In the genomic region with DNA sequence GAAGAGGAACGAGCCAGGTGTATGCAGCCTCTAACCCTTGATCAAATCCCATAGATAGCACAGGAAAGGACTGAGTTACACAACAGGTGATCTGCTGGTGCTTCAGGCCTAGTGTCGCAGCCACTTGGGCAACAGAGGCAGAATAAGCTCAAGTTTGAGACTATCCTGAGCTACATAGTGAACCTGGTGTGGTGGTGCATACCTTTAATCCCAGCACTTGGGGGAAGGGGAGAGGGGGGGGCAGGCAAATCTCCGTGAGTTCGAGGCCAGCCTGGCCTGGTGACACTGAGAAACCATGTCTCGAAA, we compare ENCODE assay signal across 17 mouse cellular contexts. TPM values are rescaled to one million over a fixed set of nuclear protein-coding genes. Genes with fewer than 3 reads are reported as not detected.
DNase-seq lines count a peak whose midpoint lies in the region; ATAC-seq lines count a peak whose summit lies in the region.
"Had no signal": no experiment of that assay in that cellular context is flagged by ENCODE, and none has a peak within 500 bp of the region (broad histone marks: within the 10 kb centered on the region; RNA-seq: fewer than 3 reads in every experiment).

No protein-coding gene starts in this region.

- peaks cover 64% of the 10 kb centered on the region for H3K4me1 ChIP-seq in heart, embryonic 13.5 days
- peaks cover 28% of the 10 kb centered on the region for H3K4me1 ChIP-seq in lung, embryonic 15.5 days
- H3K4me1 ChIP-seq in liver, embryonic 15.5 days (replicated peaks): peaks cover 93% of the 10 kb centered on the region

- H3K4me3 ChIP-seq in heart, embryonic 13.5 days: 0 out of 2 replicates have a peak overlapping the region, but pooled peaks have one; percentile 11
- no peak overlapping the region for H3K4me3 ChIP-seq in lung, embryonic 15.5 days
- H3K4me3 ChIP-seq in liver, embryonic 15.5 days (replicated peaks): peak overlapping the region; percentile 25; the same call in 1 of the 2 replicates
- H3K4me3 ChIP-seq: hindbrain, embryonic 13.5 days; neural tube, embryonic 15.5 days had no signal

- peak overlapping the region; percentile 62 for H3K4me2 ChIP-seq in heart, embryonic 13.5 days
- H3K4me2 ChIP-seq in lung, embryonic 15.5 days: 0 out of 2 replicates have a peak overlapping the region, but pooled peaks have one; percentile 3
- peak overlapping the region; percentile 84 for H3K4me2 ChIP-seq in liver, embryonic 15.5 days
- H3K4me2 ChIP-seq: hindbrain, embryonic 13.5 days; neural tube, embryonic 15.5 days had no signal

- no peak for ATAC-seq in heart, embryonic 13.5 days (ENCODE audit: extremely low read depth, insufficient number of reproducible peaks, low FRiP score, low TSS enrichment)
- ATAC-seq in lung, embryonic 15.5 days (ENCODE audit: borderline replicate concordance, extremely low read depth, low FRiP score, low TSS enrichment): no peak
- ATAC-seq in erythroblast, adult 5-6 weeks (replicated peaks; ENCODE audit: low FRiP score, poor library complexity, severe bottlenecking): peak; percentile 37
- ATAC-seq in liver, embryonic 15.5 days (ENCODE audit: insufficient read depth): peak; percentile 72
- ATAC-seq in inflammation-experienced regulatory T-cells, adult 6 months: no peak
- ATAC-seq: forebrain, embryonic 16.5 days had no signal

- H3K9me3 ChIP-seq in heart, embryonic 13.5 days: no peaks in the 10 kb centered on the region
- H3K9me3 ChIP-seq in lung, embryonic 15.5 days: no peaks in the 10 kb centered on the region
- no peaks in the 10 kb centered on the region for H3K9me3 ChIP-seq in liver, embryonic 15.5 days (replicated peaks)
- H3K9me3 ChIP-seq: hindbrain, embryonic 13.5 days; neural tube, embryonic 15.5 days had no signal

- WGBS in heart, embryonic 13.5 days: 57% methylated on average over 5 of the region's 5 CpGs
- WGBS in lung, embryonic 15.5 days: 76% methylated on average over 5 of the region's 5 CpGs
- 38% methylated on average over 5 of the region's 5 CpGs for WGBS in liver, embryonic 15.5 days (ENCODE audit: insufficient replicate concordance)

- H3K9ac ChIP-seq in heart, embryonic 13.5 days: peak overlapping the region; percentile 74
- H3K9ac ChIP-seq in lung, embryonic 15.5 days: no peak overlapping the region
- H3K9ac ChIP-seq in liver, embryonic 15.5 days: peak overlapping the region; percentile 44
- H3K9ac ChIP-seq: hindbrain, embryonic 13.5 days; neural tube, embryonic 15.5 days had no signal

- DNase-seq in heart, postnatal 14 days: no peak
- no peak for DNase-seq in lung, adult 18-20 months
- DNase-seq in cerebellum, postnatal 4 days (ENCODE audit: low spot score in 2 of 2): no peak
- DNase-seq: adrenal gland, postnatal 36 days; cerebellum, postnatal 14 days; gastrocnemius, postnatal 10 days; kidney, adult 9 months; retina, postnatal 1 day; thymus, adult 18-20 months had no signal

- H3K27ac ChIP-seq in heart, embryonic 13.5 days (replicated peaks): peak overlapping the region; percentile 97
- no peak overlapping the region for H3K27ac ChIP-seq in lung, embryonic 15.5 days
- H3K27ac ChIP-seq in liver, embryonic 15.5 days (replicated peaks): peak overlapping the region; percentile 100
- H3K27ac ChIP-seq: hindbrain, embryonic 13.5 days; neural tube, embryonic 15.5 days had no signal

- H3K36me3 ChIP-seq in heart, embryonic 13.5 days: no peaks in the 10 kb centered on the region
- H3K36me3 ChIP-seq in lung, embryonic 15.5 days: no peaks in the 10 kb centered on the region
- H3K36me3 ChIP-seq in liver, embryonic 15.5 days (replicated peaks): no peaks in the 10 kb centered on the region
- H3K36me3 ChIP-seq: hindbrain, embryonic 13.5 days; neural tube, embryonic 15.5 days had no signal

- no peaks in the 10 kb centered on the region for H3K27me3 ChIP-seq in heart, embryonic 13.5 days (replicated peaks)
- no peaks in the 10 kb centered on the region for H3K27me3 ChIP-seq in lung, embryonic 15.5 days
- H3K27me3 ChIP-seq in liver, embryonic 15.5 days: no peaks in the 10 kb centered on the region
- H3K27me3 ChIP-seq: neural tube, embryonic 15.5 days had no signal

- intact Hi-C loops in heart, postnatal 14 days (cut with DNase I): no loop called here

RNA-seq across cellular contexts. Expression of a gene that starts 22.4 kb away (rescaled TPM):
- 24.5 and 25.1 TPM in 2 replicates for polyA plus RNA-seq in heart, embryonic 13.5 days (2015; fragmentation: Nextera tagmentation; extraction: Ambion mirVana)
- total RNA-seq in heart, postnatal 14 days (2021): 100 to 1,000 TPM in 1 of 2 experiments, 10 to 100 TPM in 1; 92.9 to 101 TPM
- 49.5 and 51.7 TPM in 2 replicates for polyA plus RNA-seq in lung, embryonic 15.5 days (2015; fragmentation: Nextera tagmentation; extraction: Ambion mirVana)
- 12.3 and 13.0 TPM in 2 replicates for total RNA-seq in erythroblast, adult 5-6 weeks (2015; ENCODE audit: low replicate concordance)
- total RNA-seq in erythroblast, adult 5-6 weeks (2017; ENCODE audit: low replicate concordance): 10.8 and 13.7 TPM in 2 replicates
- 8.3 and 9.6 TPM in 2 replicates for polyA plus RNA-seq in liver, embryonic 15.5 days (2015; fragmentation: Nextera tagmentation; extraction: Ambion mirVana)
- 10 to 100 TPM; 33.6 to 40.3 (median 35.2) TPM for polyA plus RNA-seq in inflammation-experienced regulatory T-cells, adult 6 months (2017; shearing (Covaris generic))

RNA-seq across cellular contexts. Expression of a gene that starts 33.2 kb away (rescaled TPM):
- polyA plus RNA-seq in heart, embryonic 13.5 days (2015; fragmentation: Nextera tagmentation; extraction: Ambion mirVana): 13.9 and 14.2 TPM in 2 replicates
- 10 to 100 TPM; 26.1 to 30.9 TPM for total RNA-seq in heart, postnatal 14 days (2021)
- polyA plus RNA-seq in lung, embryonic 15.5 days (2015; fragmentation: Nextera tagmentation; extraction: Ambion mirVana): 3.9 and 4.2 TPM in 2 replicates
- total RNA-seq in erythroblast, adult 5-6 weeks (2015; ENCODE audit: low replicate concordance): not detected in 2 replicates
- 0.60 TPM in 1 of 2 replicates, not detected in the other for total RNA-seq in erythroblast, adult 5-6 weeks (2017; ENCODE audit: low replicate concordance)
- 1.9 and 2.0 TPM in 2 replicates for polyA plus RNA-seq in liver, embryonic 15.5 days (2015; fragmentation: Nextera tagmentation; extraction: Ambion mirVana)
- not detected for polyA plus RNA-seq in inflammation-experienced regulatory T-cells, adult 6 months (2017; shearing (Covaris generic))

RNA-seq across cellular contexts. Expression of a gene that starts 43.8 kb away (rescaled TPM):
- polyA plus RNA-seq in heart, embryonic 13.5 days (2015; fragmentation: Nextera tagmentation; extraction: Ambion mirVana): 29.3 and 32.8 TPM in 2 replicates
- 10 to 100 TPM; 22.8 to 23.9 TPM for total RNA-seq in heart, postnatal 14 days (2021)
- polyA plus RNA-seq in lung, embryonic 15.5 days (2015; fragmentation: Nextera tagmentation; extraction: Ambion mirVana): 4.6 and 5.8 TPM in 2 replicates
- total RNA-seq in erythroblast, adult 5-6 weeks (2015; ENCODE audit: low replicate concordance): 9.6 and 16.9 TPM in 2 replicates
- 19.7 and 23.0 TPM in 2 replicates for total RNA-seq in erythroblast, adult 5-6 weeks (2017; ENCODE audit: low replicate concordance)
- 11.4 TPM in 2 replicates for polyA plus RNA-seq in liver, embryonic 15.5 days (2015; fragmentation: Nextera tagmentation; extraction: Ambion mirVana)
- polyA plus RNA-seq in inflammation-experienced regulatory T-cells, adult 6 months (2017; shearing (Covaris generic)): 10 to 100 TPM; 21.3 to 26.7 (median 22.5) TPM

Comparison
In these comparisons a context has a peak if more than half of its experiments do, and no peak if none do; other contexts are left out.
1. ATAC-seq: peak in erythroblast, adult 5-6 weeks (single experiment) and liver, embryonic 15.5 days (single experiment); none in heart, embryonic 13.5 days (single experiment), lung, embryonic 15.5 days (single experiment) and inflammation-experienced regulatory T-cells, adult 6 months (single experiment).
2. H3K4me2 ChIP-seq: peak in every context shown above with its lines; median percentile 84 in liver, embryonic 15.5 days; 62 in heart, embryonic 13.5 days; 3 in lung, embryonic 15.5 days.